Comparison of ENCODE assay signal across 8 mouse cellular contexts in the genomic region with DNA sequence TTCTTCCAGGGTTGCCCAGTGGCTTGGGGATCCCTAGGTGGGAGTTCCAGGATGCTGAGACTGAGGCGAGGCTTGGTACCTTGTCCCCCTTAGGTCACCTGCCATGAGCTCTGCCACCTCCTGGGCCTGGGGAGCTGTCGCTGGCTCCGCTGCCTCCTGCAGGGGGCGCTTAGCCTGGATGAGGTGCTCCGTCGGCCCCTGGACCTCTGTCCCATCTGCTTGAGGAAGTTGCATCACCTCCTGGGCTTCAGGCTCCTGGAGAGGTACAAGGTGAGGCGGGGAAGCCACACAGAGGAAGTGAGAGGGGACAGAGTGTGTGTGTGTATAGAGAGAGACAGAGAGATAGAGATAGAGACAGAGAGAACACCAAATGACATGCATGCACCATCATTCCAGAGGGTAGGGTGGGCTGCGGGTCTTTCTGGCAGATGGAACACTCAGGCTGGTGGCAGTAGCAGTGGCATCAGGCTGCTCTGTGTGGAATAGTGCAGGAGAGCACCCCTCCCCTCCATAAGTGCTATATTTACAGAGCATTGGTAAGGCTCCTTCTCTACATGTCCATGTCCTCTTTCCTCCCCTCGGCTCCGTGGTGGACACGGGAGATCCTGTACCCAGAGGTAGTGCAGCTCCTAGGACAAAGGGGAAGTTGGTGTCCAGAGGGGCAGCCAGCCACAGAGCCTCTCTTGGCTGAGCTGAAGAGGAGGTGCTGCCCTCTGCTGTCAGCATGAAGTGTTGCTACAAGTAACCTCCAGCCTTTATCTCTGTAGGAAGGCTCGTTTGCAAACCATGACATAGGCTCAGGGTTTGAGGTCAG. TPM values are rescaled to one million over a fixed set of nuclear protein-coding genes. Genes with fewer than 3 reads are reported as not detected.
DNase-seq lines count a peak whose midpoint lies in the region; ATAC-seq lines count a peak whose summit lies in the region.

No protein-coding gene starts in this region.

- no peaks in the 10 kb centered on the region; the same call in 1 of the 2 replicates for H3K4me1 ChIP-seq in hindbrain, embryonic 14.5 days (replicated peaks; ENCODE audit: control insufficient read depth, insufficient read depth, low read length)

- DNase-seq in R1 (ENCODE audit: low read depth, low spot score) = peak; percentile 78
- DNase-seq in cerebellum, postnatal 14 days = peak; percentile 85 to 89
- DNase-seq in frontal cortex, postnatal 36 days (ENCODE audit: low spot score in 2 of 2) = peak; percentile 67 to 75
- peak; percentile 77 for DNase-seq in hindbrain, embryonic 14.5 days (ENCODE audit: low spot score)
- DNase-seq in layer of hippocampus, postnatal 36 days = peak; percentile 69 to 70
- DNase-seq in retina, postnatal 7 days (ENCODE audit: low read depth, low spot score) = peak; percentile 60
- DNase-seq in urinary bladder, postnatal 14 days (ENCODE audit: low spot score) = peak; percentile 79

- H3K4me2 ChIP-seq in hindbrain, embryonic 14.5 days (replicated peaks) = peak overlapping the region; percentile 42

- WGBS in hindbrain, embryonic 14.5 days = 22% methylated on average over 12 of the region's 12 CpGs

- no peaks in the 10 kb centered on the region for H3K9me3 ChIP-seq in hindbrain, embryonic 14.5 days (ENCODE audit: control insufficient read depth, low read length)

- ATAC-seq in hindbrain, embryonic 14.5 days (ENCODE audit: low FRiP score) = peak; percentile 75
- peak; percentile 89 for ATAC-seq in megakaryocyte, adult 5-6 weeks (ENCODE audit: poor library complexity, severe bottlenecking)

- H3K36me3 ChIP-seq in hindbrain, embryonic 14.5 days (replicated peaks; ENCODE audit: control insufficient read depth, insufficient read depth) = no peaks in the 10 kb centered on the region

- H3K27ac ChIP-seq in hindbrain, embryonic 14.5 days = no peak overlapping the region

- peak overlapping the region; percentile 16 for H3K4me3 ChIP-seq in hindbrain, embryonic 14.5 days (replicated peaks; ENCODE audit: low read length)

- H3K9ac ChIP-seq in hindbrain, embryonic 14.5 days = peak overlapping the region; percentile 35; the same call in 1 of the 2 replicates

- H3K27me3 ChIP-seq in hindbrain, embryonic 14.5 days (ENCODE audit: control insufficient read depth, insufficient read depth, low read length) = no peaks in the 10 kb centered on the region

RNA-seq across cellular contexts. Expression of gene Amz1, which starts 25.3 kb away (rescaled TPM):
- 3.7 and 3.9 TPM in 2 replicates for polyA plus RNA-seq in hindbrain, embryonic 14.5 days (2014; fragmentation: Nextera tagmentation; extraction: Ambion mirVana)
- total RNA-seq in layer of hippocampus, postnatal 36 days (2021) = 10 to 100 TPM; 12.1 to 13.0 TPM
- 2.5 and 4.4 TPM in 2 replicates for total RNA-seq in megakaryocyte, adult 5-6 weeks (2015)
- total RNA-seq in megakaryocyte, adult 5-6 weeks (2017) = 3.0 and 4.4 TPM in 2 replicates

RNA-seq across cellular contexts. Expression of gene Brat1, which starts 44.5 kb away (rescaled TPM):
- 19.1 and 19.8 TPM in 2 replicates for polyA plus RNA-seq in hindbrain, embryonic 14.5 days (2014; fragmentation: Nextera tagmentation; extraction: Ambion mirVana)
- 10 to 100 TPM; 19.5 to 21.0 TPM for total RNA-seq in layer of hippocampus, postnatal 36 days (2021)
- total RNA-seq in megakaryocyte, adult 5-6 weeks (2015) = 6.4 and 6.8 TPM in 2 replicates
- 7.8 and 11.1 TPM in 2 replicates for total RNA-seq in megakaryocyte, adult 5-6 weeks (2017)

RNA-seq across cellular contexts. Expression of gene Iqce, which starts 47.1 kb away (rescaled TPM):
- 20.3 and 22.5 TPM in 2 replicates for polyA plus RNA-seq in hindbrain, embryonic 14.5 days (2014; fragmentation: Nextera tagmentation; extraction: Ambion mirVana)
- 10 to 100 TPM; 48.7 to 66.2 TPM for total RNA-seq in layer of hippocampus, postnatal 36 days (2021)
- total RNA-seq in megakaryocyte, adult 5-6 weeks (2015) = 5.1 and 10.1 TPM in 2 replicates
- 4.7 and 7.2 TPM in 2 replicates for total RNA-seq in megakaryocyte, adult 5-6 weeks (2017)

Comparison
In these comparisons a context has a peak if more than half of its experiments do, and no peak if none do; other contexts are left out.
1. RNA of gene Iqce, which starts 47.1 kb away (total RNA-seq): 48.7 to 66.2 TPM in layer of hippocampus, postnatal 36 days; 4.7 to 10.1 TPM in megakaryocyte, adult 5-6 weeks; every median in the first group is over 4 times any median in the second.
2. Peak in every context shown above with its lines, with median percentiles within 50 percentile points of each other: DNase-seq.